ENCODE assay signal across 26 mouse cellular contexts in genomic region chr3:106292938-106293337, GRCm38 (mm10).
"Had no signal": no experiment of that assay in that cellular context is flagged by ENCODE, and none has a peak within 500 bp of the region (broad histone marks: within the 10 kb centered on the region; RNA-seq: fewer than 3 reads in every experiment).

No protein-coding gene starts in this region.

- H3K9ac ChIP-seq: forebrain, postnatal 0 days; heart, embryonic 13.5 days; heart, embryonic 15.5 days; hindbrain, embryonic 12.5 days; hindbrain, embryonic 15.5 days; kidney, embryonic 15.5 days; limb, embryonic 12.5 days; limb, embryonic 15.5 days; liver, embryonic 12.5 days; liver, embryonic 14.5 days had no signal

- H3K9me3 ChIP-seq: hindbrain, embryonic 12.5 days; hindbrain, embryonic 15.5 days; kidney, embryonic 15.5 days had no signal

- H3K4me3 ChIP-seq: heart, adult 2 months; heart, embryonic 10.5 days; heart, embryonic 13.5 days; heart, embryonic 15.5 days; hindbrain, embryonic 12.5 days; hindbrain, embryonic 15.5 days; kidney, embryonic 15.5 days; layer of hippocampus, adult 2 months; left cerebral cortex, adult 2 months; limb, embryonic 12.5 days; limb, embryonic 15.5 days; liver, embryonic 12.5 days had no signal

- H3K27me3 ChIP-seq: heart, embryonic 13.5 days; heart, embryonic 15.5 days; hindbrain, embryonic 12.5 days; hindbrain, embryonic 15.5 days; kidney, embryonic 15.5 days; limb, embryonic 12.5 days; limb, embryonic 15.5 days; liver, embryonic 12.5 days had no signal

- H3K4me1 ChIP-seq: heart, embryonic 10.5 days; heart, embryonic 13.5 days; heart, embryonic 15.5 days; hindbrain, embryonic 12.5 days; hindbrain, embryonic 15.5 days; kidney, embryonic 15.5 days; limb, embryonic 12.5 days; limb, embryonic 15.5 days; liver, embryonic 12.5 days had no signal

- ATAC-seq: forebrain, postnatal 0 days; hindbrain, postnatal 0 days; intestine, embryonic 16.5 days; liver, embryonic 12.5 days had no signal

- DNase-seq: forebrain, postnatal 0 days; gastrocnemius, postnatal 14 days; gastrocnemius, postnatal 36 days; heart, adult 2 months; heart, postnatal 14 days; heart, postnatal 36 days; kidney, adult 11 months; kidney, adult 2 months; kidney, adult 9 months; kidney, postnatal 14 days; kidney, postnatal 36 days had no signal

- H3K27ac ChIP-seq: heart, adult 2 months; heart, embryonic 10.5 days; heart, embryonic 13.5 days; heart, embryonic 15.5 days; hindbrain, embryonic 12.5 days; hindbrain, embryonic 15.5 days; hindbrain, postnatal 0 days; kidney, embryonic 15.5 days; kidney, postnatal 0 days; layer of hippocampus, adult 2 months; left cerebral cortex, adult 2 months; limb, embryonic 12.5 days; limb, embryonic 15.5 days; liver, embryonic 12.5 days; liver, embryonic 14.5 days had no signal

- H3K4me2 ChIP-seq: heart, embryonic 13.5 days; heart, embryonic 15.5 days; hindbrain, embryonic 12.5 days; hindbrain, embryonic 15.5 days; kidney, embryonic 15.5 days; limb, embryonic 12.5 days; limb, embryonic 15.5 days; liver, embryonic 12.5 days had no signal

- H3K36me3 ChIP-seq: heart, embryonic 10.5 days; heart, embryonic 13.5 days; heart, embryonic 15.5 days; hindbrain, embryonic 12.5 days; hindbrain, embryonic 15.5 days; kidney, embryonic 15.5 days; limb, embryonic 12.5 days; limb, embryonic 15.5 days; liver, embryonic 12.5 days had no signal
